Mouse (Mus musculus) E14TG2a.4 (cell line): ENCODE measurements at regions not wholly inside any gene's neighbourhood (a gene's known extent, or its start where the extent isn't known, plus 50 kb on each side); places are given as distances from the start of the nearest gene placed in this dataset.

Experiments
- CTCF ChIP-seq: conservative IDR thresholded peaks from 2 replicates; pipeline ENCODE4 v1.5.1; 2014; ENCODE audit warnings: low read length
- NANOG ChIP-seq: IDR thresholded peaks from 2 replicates; pipeline ENCODE4 v1.6.1; 2014; ENCODE audit warnings: borderline replicate concordance, low read length, mixed read lengths
- POU5F1 ChIP-seq: IDR thresholded peaks from 2 replicates; pipeline ENCODE4 v1.6.1; 2014; ENCODE audit warnings: low read length, borderline replicate concordance

- no peak for TF ChIP-seq CTCF
- no peak for TF ChIP-seq NANOG
- TF ChIP-seq POU5F1 = no peak
Observed at GRCm38 (mm10) chr2:103896160-103896559, 61.6 kb upstream of the Lmo2 start.
